Mouse (Mus musculus) intestine, postnatal 0 days (tissue): ENCODE data around the gene Cnst. TPM values are rescaled to one million over a fixed set of nuclear protein-coding genes. Genes with fewer than 3 reads are reported as not detected.

Experiments
- ATAC-seq: fragments of 200-750 bp; cut with Nextera tagmentation; 2 replicates; pipeline ENCODE4 v1.8.0; 2017; ENCODE audit warnings: mild to moderate bottlenecking, moderate TSS enrichment, moderate library complexity
- H3K27ac ChIP-seq: fragments of 300-500 bp; sonication (generic); 2 replicates; pipeline ENCODE4 v1.5.1; 2014; ENCODE audit warnings: mild to moderate bottlenecking, low read depth, low read length, moderate library complexity
- H3K27me3 ChIP-seq: fragments of 300-500 bp; sonication (generic); replicated peaks from 2 replicates; pipeline ENCODE4 v1.6.1; 2014; ENCODE audit warnings: low read length, mixed read lengths; ENCODE audit not compliant: control insufficient read depth, insufficient read depth
- H3K36me3 ChIP-seq: fragments of 300-500 bp; sonication (generic); 2 replicates; pipeline ENCODE4 v1.6.1; 2014; ENCODE audit warnings: mild to moderate bottlenecking, moderate library complexity; ENCODE audit not compliant: control insufficient read depth, insufficient read depth
- H3K4me1 ChIP-seq: fragments of 300-500 bp; sonication (generic); replicated peaks from 2 replicates; pipeline ENCODE4 v1.6.1; 2014; ENCODE audit warnings: antibody characterized with exemption, low read length, mixed read lengths; ENCODE audit not compliant: control insufficient read depth, insufficient read depth
- H3K4me2 ChIP-seq: fragments of 300-500 bp; sonication (generic); replicated peaks from 2 replicates; pipeline ENCODE4 v1.6.1; 2014; ENCODE audit warnings: low read depth, mild to moderate bottlenecking, moderate library complexity
- H3K4me3 ChIP-seq: fragments of 300-500 bp; sonication (generic); 2 replicates; pipeline ENCODE4 v1.5.1; 2014; ENCODE audit warnings: low read depth, low read length
- H3K9ac ChIP-seq: fragments of 300-500 bp; sonication (generic); 2 replicates; pipeline ENCODE4 v1.6.1; 2014; ENCODE audit warnings: mild to moderate bottlenecking, low read depth, low read length
- H3K9me3 ChIP-seq: fragments of 300-500 bp; sonication (generic); 2 replicates; pipeline ENCODE4 v1.6.1; 2016; ENCODE audit warnings: mixed run types; ENCODE audit not compliant: control insufficient read depth
- CTCF ChIP-seq: sonication (generic); IDR thresholded peaks from 2 replicates; pipeline ENCODE4 v1.5.1; 2016; ENCODE audit warnings: low read depth, mild to moderate bottlenecking, control low read depth, antibody characterized with exemption, moderate library complexity
- whole genome bisulfite sequencing: fragments of 180-500 bp; shearing (Covaris S2); extraction: QIAGEN DNeasy Blood & Tissue Kit; methylation state at CpG from one replicate; pipeline ENCODE4 v1.1.7; 2014; 5-methylcytosine and 5-hydroxymethylcytosine counted together
- polyA plus RNA-seq: library from polyadenylated mRNA; unstranded; fragments of >200 nt; fragmentation: Nextera tagmentation; extraction: Ambion mirVana; gene quantifications from 2 replicates; pipeline ENCODE4 v1.2.1, GENCODE M21; 2015

The Cnst gene
- polyA plus RNA-seq, 1 experiment from 2014 or later, result 8.4 TPM

DNA sequence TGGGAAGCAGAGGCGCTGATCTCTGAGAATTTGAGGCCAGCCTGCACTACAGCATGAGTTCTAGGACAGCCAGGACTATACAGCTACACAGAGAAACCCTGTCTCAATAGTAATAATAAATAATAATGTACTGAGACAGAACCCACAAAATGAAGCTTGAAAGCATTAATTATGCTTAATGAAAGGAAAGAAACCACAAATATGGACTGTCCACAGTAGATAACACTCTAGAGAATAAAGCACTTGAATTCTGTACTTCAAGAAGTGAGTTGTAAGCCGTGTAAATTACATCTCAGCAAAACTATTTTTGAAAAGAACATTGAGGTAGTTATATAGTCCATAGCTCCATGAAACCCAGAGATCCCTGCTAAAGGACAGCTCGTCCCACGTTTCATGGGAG lies 38.0 kb downstream of the Cnst start:
- no peaks in the 10 kb centered on the region for H3K27me3 ChIP-seq
- no peak overlapping the region for H3K4me3 ChIP-seq
- H3K9ac ChIP-seq, result no peak overlapping the region
- TF ChIP-seq CTCF, result no peak
- H3K4me1 ChIP-seq, result peaks cover 10% of the 10 kb centered on the region; the same call in 1 of the 2 replicates
- no peaks in the 10 kb centered on the region for H3K9me3 ChIP-seq
- no peak for ATAC-seq
- peaks cover 12% of the 10 kb centered on the region; the same call in 1 of the 2 replicates for H3K36me3 ChIP-seq
- 95% methylated on average over 4 of the region's 4 CpGs for WGBS
- H3K4me2 ChIP-seq, result no peak overlapping the region
- H3K27ac ChIP-seq, result no peak overlapping the region

DNA sequence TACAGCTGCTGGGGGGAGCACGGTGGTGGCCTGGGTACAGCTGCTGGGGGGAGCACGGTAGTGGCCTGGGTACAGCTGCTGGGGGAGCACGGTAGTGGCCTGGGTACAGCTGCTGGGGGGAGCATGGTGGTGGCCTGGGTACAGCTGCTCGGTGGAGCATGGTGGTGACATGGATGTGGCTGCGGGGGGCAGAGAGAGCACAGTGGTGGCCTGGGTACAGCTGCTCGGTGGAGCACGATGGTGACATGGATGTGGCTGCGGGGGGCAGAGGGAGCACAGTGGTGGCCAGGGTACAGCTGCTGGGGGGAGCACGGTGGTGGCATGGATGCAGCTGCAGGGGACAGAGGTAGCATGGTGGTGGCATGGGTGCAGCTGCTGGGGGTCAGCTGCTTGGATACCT lies 39.5 kb downstream of the Cnst start:
- Histone ChIP-seq H3K4me3 (no peak overlapping the region), H3K9me3 (no peaks in the 10 kb centered on the region), H3K4me1 (peaks cover 10% of the 10 kb centered on the region; the same call in 1 of the 2 replicates), H3K4me2 (no peak overlapping the region), H3K36me3 (0 out of 2 replicates have a peak, but pooled peaks cover 5% of the 10 kb centered on the region), H3K27ac (no peak overlapping the region), H3K9ac (no peak overlapping the region), H3K27me3 (no peaks in the 10 kb centered on the region)
- no peak for ATAC-seq
- 88% methylated on average over 9 of the region's 9 CpGs for WGBS
- TF ChIP-seq CTCF, result no peak

DNA sequence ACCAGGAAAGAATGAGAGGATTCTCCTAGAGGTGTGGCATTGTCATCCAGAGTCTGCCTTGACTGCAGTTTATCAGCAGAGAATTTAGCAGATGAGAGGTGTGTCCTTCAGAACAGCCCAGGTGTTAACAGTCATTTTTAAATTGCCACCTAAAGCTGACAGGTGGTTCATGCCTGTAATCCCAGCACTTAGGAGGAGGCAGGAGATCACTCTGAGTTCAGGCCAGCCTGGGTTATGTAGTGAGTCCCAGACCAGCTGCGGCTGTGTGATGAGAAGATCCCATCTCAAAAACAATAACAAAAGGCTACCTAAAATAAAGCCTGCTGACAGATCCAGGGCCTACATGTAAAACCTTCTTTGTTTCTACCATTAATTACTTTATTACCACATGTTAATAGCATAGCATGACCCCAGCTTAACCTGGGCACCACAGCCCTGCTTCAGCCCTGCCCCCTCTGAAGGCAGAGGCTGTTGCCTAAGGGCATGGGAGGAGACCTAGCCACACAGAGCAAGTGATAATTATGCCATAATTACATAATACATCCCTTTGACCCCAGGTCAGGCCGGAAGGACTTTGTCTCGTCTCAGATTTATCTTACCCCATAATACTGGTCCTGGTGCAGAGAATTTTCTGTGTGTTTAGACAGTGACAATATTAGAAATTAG lies 40.4 kb downstream of the Cnst start:
- ATAC-seq, result peak; percentile 80
- H3K27ac ChIP-seq, result peak overlapping the region; percentile 24; the same call in 1 of the 2 replicates

DNA sequence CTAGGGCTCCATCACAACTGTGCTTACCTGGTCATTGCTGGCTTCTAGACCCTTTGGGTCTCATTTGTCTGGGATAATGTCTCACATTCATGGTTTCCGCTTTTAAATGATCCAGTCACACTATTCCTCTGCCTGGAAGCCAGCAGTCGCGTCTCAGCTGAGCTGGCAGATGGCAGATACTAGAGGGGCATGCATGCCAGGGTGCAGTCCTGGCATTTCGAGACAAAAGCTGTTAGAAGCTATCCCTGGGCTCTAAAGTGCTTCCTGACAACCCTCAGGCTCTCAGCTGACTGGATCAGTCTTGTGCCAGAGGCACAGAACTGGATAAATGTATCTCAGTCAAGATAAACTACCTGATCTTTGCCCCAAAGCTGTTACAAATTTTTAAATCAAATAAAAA lies 42.1 kb downstream of the Cnst start:
- Histone ChIP-seq H3K27me3 (no peaks in the 10 kb centered on the region), H3K36me3 (0 out of 2 replicates have a peak, but pooled peaks cover 5% of the 10 kb centered on the region), H3K9me3 (no peaks in the 10 kb centered on the region), H3K4me1 (0 out of 2 replicates have a peak, but pooled peaks cover 10% of the 10 kb centered on the region), H3K27ac (no peak overlapping the region), H3K4me3 (no peak overlapping the region), H3K9ac (no peak overlapping the region), H3K4me2 (no peak overlapping the region)
- ATAC-seq, result no peak
- WGBS, result 83% methylated on average over 4 of the region's 4 CpGs
- TF ChIP-seq CTCF, result no peak

More for the DNA sequence above, 40.4 kb downstream of the Cnst start:
- H3K9ac ChIP-seq, result no peak overlapping the region
- H3K4me3 ChIP-seq, result no peak overlapping the region
- H3K9me3 ChIP-seq, result no peaks in the 10 kb centered on the region
- 0 out of 2 replicates have a peak, but pooled peaks cover 5% of the 10 kb centered on the region for H3K36me3 ChIP-seq
- no peak for TF ChIP-seq CTCF
- H3K27me3 ChIP-seq, result no peaks in the 10 kb centered on the region
- WGBS, result 22% methylated on average over 3 of the region's 3 CpGs
- peak overlapping the region; percentile 1; the same call in 1 of the 2 replicates for H3K4me2 ChIP-seq
- H3K4me1 ChIP-seq, result peaks cover 7% of the 10 kb centered on the region; the same call in 1 of the 2 replicates

DNA sequence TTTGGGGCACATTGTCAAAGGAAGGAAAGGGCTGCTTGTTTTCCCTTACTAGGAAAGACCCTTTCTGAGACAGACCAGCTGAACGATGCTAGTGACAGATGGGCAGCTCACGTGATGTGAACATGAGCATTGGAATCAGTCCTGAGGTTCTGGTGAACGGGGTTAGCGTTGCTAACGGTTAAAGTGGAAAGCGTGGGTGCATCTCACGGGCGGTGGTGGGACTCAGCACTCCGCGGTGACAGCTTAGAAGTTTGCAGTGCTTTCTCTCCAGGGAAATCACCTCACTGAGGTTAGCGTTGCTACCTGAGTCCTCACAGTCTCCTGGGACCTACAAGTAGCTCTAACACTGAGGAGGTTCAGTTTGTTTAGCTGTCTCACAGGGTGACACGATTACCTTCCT lies 45.5 kb downstream of the Cnst start:
- H3K36me3 ChIP-seq, result no peaks in the 10 kb centered on the region
- no peak overlapping the region for H3K27ac ChIP-seq
- TF ChIP-seq CTCF, result no peak
- ATAC-seq, result no peak
- H3K9ac ChIP-seq, result no peak overlapping the region
- no peaks in the 10 kb centered on the region for H3K27me3 ChIP-seq
- H3K9me3 ChIP-seq, result no peaks in the 10 kb centered on the region
- H3K4me3 ChIP-seq, result no peak overlapping the region
- WGBS, result 77% methylated on average over 12 of the region's 12 CpGs
- H3K4me1 ChIP-seq, result 0 out of 2 replicates have a peak, but pooled peaks cover 10% of the 10 kb centered on the region
- H3K4me2 ChIP-seq, result no peak overlapping the region

DNA sequence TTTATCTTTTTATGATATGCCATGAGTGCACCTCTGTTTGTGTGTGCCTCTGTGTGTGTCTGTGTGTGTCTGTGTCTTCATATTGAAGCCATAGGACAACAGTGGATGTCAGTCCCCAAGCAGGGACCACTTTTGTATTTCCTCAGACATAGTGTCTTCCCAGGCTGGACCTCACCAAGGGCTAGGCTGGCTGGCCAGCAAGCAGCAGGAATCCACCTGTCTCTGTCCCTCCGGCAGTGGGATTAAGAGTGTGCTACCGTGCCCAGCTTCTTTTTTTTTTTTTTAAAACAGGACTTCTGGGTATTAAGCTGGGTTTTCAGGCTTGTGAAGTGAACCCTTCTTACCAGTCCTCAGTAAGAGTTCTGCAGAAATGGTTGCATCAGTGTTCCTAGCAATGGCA lies 46.0 kb downstream of the Cnst start:
- Histone ChIP-seq H3K27me3 (no peaks in the 10 kb centered on the region), H3K4me3 (no peak overlapping the region), H3K4me2 (no peak overlapping the region), H3K9ac (no peak overlapping the region), H3K27ac (no peak overlapping the region), H3K4me1 (0 out of 2 replicates have a peak, but pooled peaks cover 10% of the 10 kb centered on the region), H3K9me3 (no peaks in the 10 kb centered on the region), H3K36me3 (no peaks in the 10 kb centered on the region; the same call in 1 of the 2 replicates)
- no peak for TF ChIP-seq CTCF
- WGBS, result 85% methylated on average over 2 of the region's 2 CpGs
- no peak for ATAC-seq
